Mouse (Mus musculus) limb, embryonic 14.5 days (tissue): Measurements from ENCODE around the gene Ptpn22. TPM values are rescaled to one million over a fixed set of nuclear protein-coding genes. Genes with fewer than 3 reads are reported as not detected.
"Not testable (repeated sequence)": the region's sequence is repeated elsewhere in the genome, so short reads cannot be mapped to it uniquely, and the experiment has no call there.

Experiments
- ATAC-seq: fragments of 200-750 bp; cut with Nextera tagmentation; 2 replicates; pipeline ENCODE4 v1.8.0; 2017; ENCODE audit warnings: low read depth, moderate number of reproducible peaks, moderate TSS enrichment; ENCODE audit not compliant: low FRiP score
- DNase-seq: peaks from one replicate; pipeline ENCODE4 v3.0.0-alpha.2; 2015; ENCODE audit warnings: low spot score
- H3K27ac ChIP-seq: fragments of 300-500 bp; sonication (generic); replicated peaks from 2 replicates; pipeline ENCODE4 v1.5.1; 2014; ENCODE audit warnings: low read depth, mild to moderate bottlenecking, low read length, moderate library complexity, mixed read lengths
- H3K27me3 ChIP-seq: fragments of 300-500 bp; sonication (generic); 2 replicates; pipeline ENCODE4 v1.6.1; 2014; ENCODE audit warnings: low read length, mixed read lengths; ENCODE audit not compliant: control insufficient read depth, insufficient read depth
- H3K36me3 ChIP-seq: fragments of 300-500 bp; sonication (generic); 2 replicates; pipeline ENCODE4 v1.6.1; 2014; ENCODE audit warnings: mild to moderate bottlenecking, low read length, moderate library complexity, mixed read lengths; ENCODE audit not compliant: control insufficient read depth, insufficient read depth
- H3K4me1 ChIP-seq: fragments of 300-500 bp; sonication (generic); 2 replicates; pipeline ENCODE4 v1.6.1; 2014; ENCODE audit warnings: antibody characterized with exemption, low read length, mixed read lengths; ENCODE audit not compliant: control insufficient read depth, insufficient read depth
- H3K4me2 ChIP-seq: fragments of 300-500 bp; sonication (generic); replicated peaks from 2 replicates; pipeline ENCODE4 v1.6.1; 2014; ENCODE audit warnings: low read depth, mild to moderate bottlenecking, low read length, moderate library complexity; ENCODE audit not compliant: severe bottlenecking
- H3K4me3 ChIP-seq: fragments of 300-500 bp; sonication (generic); replicated peaks from 2 replicates; pipeline ENCODE4 v1.5.1; 2014; ENCODE audit warnings: low read length
- H3K9ac ChIP-seq: fragments of 300-500 bp; sonication (generic); 2 replicates; pipeline ENCODE4 v1.6.1; 2014; ENCODE audit warnings: mild to moderate bottlenecking, low read depth, low read length, moderate library complexity; ENCODE audit not compliant: severe bottlenecking
- H3K9me3 ChIP-seq: fragments of 300-500 bp; sonication (generic); 2 replicates; pipeline ENCODE4 v1.6.1; 2016; ENCODE audit warnings: low read length; ENCODE audit not compliant: control insufficient read depth
- POLR2A ChIP-seq: fragments of 200-500 bp; IDR thresholded peaks from 2 replicates; pipeline ENCODE4 v1.8.0; 2012; ENCODE audit warnings: inconsistent platforms, mild to moderate bottlenecking, moderate library complexity, borderline replicate concordance; ENCODE audit not compliant: insufficient read depth, insufficient read length; ENCODE audit errors: extremely low read depth
- WGBS: fragments of 180-500 bp; shearing (Covaris S2); extraction: QIAGEN DNeasy Blood & Tissue Kit; methylation state at CpG from one replicate; pipeline ENCODE4 v1.1.7; 2014; 5-methylcytosine and 5-hydroxymethylcytosine counted together
- polyA plus RNA-seq, 2 experiments: library from polyadenylated mRNA; depleted of rRNA in 1 of 2; stranded (reverse) in 1 of 2; unstranded in 1 of 2; fragments of >200 nt; fragmentation: Nextera tagmentation in 1 of 2; extraction: Ambion mirVana in 1 of 2; gene quantifications; 2 replicates each; pipeline versions ENCODE4 v1.2.1 to v1.2.3; 2012 to 2014

The Ptpn22 gene
- polyA plus RNA-seq, 2 experiments, result 0.47 to 1.1 TPM

GRCm38 (mm10) chr3:103836453-103836852, 23.1 kb upstream of the Ptpn22 start:
- DNase-seq (no peak), ATAC-seq (no peak)
- 91% methylated on average over 5 of the region's 5 CpGs for WGBS
- no peak overlapping the region for H3K4me2 ChIP-seq
- no peaks in the 10 kb centered on the region for H3K4me1 ChIP-seq
- H3K27ac ChIP-seq, result no peak overlapping the region
- H3K9ac ChIP-seq, result no peak overlapping the region
- H3K36me3 ChIP-seq, result no peaks in the 10 kb centered on the region
- no peaks in the 10 kb centered on the region for H3K9me3 ChIP-seq
- H3K27me3 ChIP-seq, result no peaks in the 10 kb centered on the region
- no peak overlapping the region for H3K4me3 ChIP-seq
- no peak for TF ChIP-seq POLR2A

GRCm38 (mm10) chr3:103839711-103840110, 19.9 kb upstream of the Ptpn22 start:
- no peak overlapping the region for H3K9ac ChIP-seq
- DNase-seq (no peak), ATAC-seq (no peak)
- 89% methylated on average over 6 of the region's 6 CpGs for WGBS
- no peaks in the 10 kb centered on the region for H3K27me3 ChIP-seq
- H3K36me3 ChIP-seq, result no peaks in the 10 kb centered on the region
- no peaks in the 10 kb centered on the region for H3K4me1 ChIP-seq
- H3K4me2 ChIP-seq, result no peak overlapping the region
- TF ChIP-seq POLR2A, result no peak
- no peak overlapping the region for H3K27ac ChIP-seq
- no peak overlapping the region for H3K4me3 ChIP-seq
- H3K9me3 ChIP-seq, result no peaks in the 10 kb centered on the region

DNA sequence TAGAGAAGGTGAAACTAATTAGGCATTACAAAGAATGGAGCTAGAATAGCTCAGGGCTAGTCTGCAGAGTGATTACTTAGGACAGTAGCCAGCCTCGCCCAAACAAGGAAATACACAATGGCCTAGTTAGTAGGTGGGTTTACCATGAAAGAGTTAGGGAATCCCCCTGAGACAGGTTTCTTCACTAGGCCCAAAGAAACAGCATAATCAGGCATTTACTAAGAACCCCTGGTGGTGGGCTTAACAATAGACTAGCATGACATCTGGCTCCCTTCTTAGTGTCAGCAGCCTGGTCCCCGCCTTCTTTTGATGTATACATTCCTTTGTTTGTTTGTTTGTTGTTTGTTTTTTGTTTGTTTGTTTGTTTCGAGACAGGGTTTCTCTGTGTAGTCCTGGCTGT, 19.4 kb upstream of the Ptpn22 start:
- not testable (repeated sequence) for H3K4me2 ChIP-seq, H3K27ac ChIP-seq, ATAC-seq, H3K9me3 ChIP-seq, DNase-seq, H3K27me3 ChIP-seq, H3K4me1 ChIP-seq, H3K36me3 ChIP-seq, H3K4me3 ChIP-seq, H3K9ac ChIP-seq
- 88% methylated on average over 3 of the region's 3 CpGs for WGBS

GRCm38 (mm10) chr3:103840946-103841345, 18.6 kb upstream of the Ptpn22 start:
- not testable (repeated sequence) for H3K4me2 ChIP-seq, DNase-seq
- 79% methylated on average over 7 of the region's 7 CpGs for WGBS

GRCm38 (mm10) chr3:103850644-103851363, 8.8 kb upstream of the Ptpn22 start:
- WGBS, result 76% methylated on average over 9 of the region's 9 CpGs
- Histone ChIP-seq H3K9me3 (no peaks in the 10 kb centered on the region), H3K4me2 (no peak overlapping the region), H3K27ac (no peak overlapping the region), H3K4me3 (no peak overlapping the region), H3K9ac (no peak overlapping the region), H3K36me3 (no peaks in the 10 kb centered on the region), H3K27me3 (no peaks in the 10 kb centered on the region), H3K4me1 (no peaks in the 10 kb centered on the region)
- ATAC-seq (no peak), DNase-seq (no peak)
- no peak for TF ChIP-seq POLR2A

More at GRCm38 (mm10) chr3:103840946-103841345, 18.6 kb upstream of the Ptpn22 start:
- not testable (repeated sequence) for H3K4me3 ChIP-seq, H3K9ac ChIP-seq, H3K4me1 ChIP-seq, H3K9me3 ChIP-seq, H3K36me3 ChIP-seq, ATAC-seq, H3K27ac ChIP-seq, H3K27me3 ChIP-seq

- Histone ChIP-seq H3K4me2 (no peak overlapping the region), H3K4me1 (no peaks in the 10 kb centered on the region), H3K36me3 (no peaks in the 10 kb centered on the region), H3K27ac (no peak overlapping the region), H3K9me3 (no peaks in the 10 kb centered on the region), H3K4me3 (no peak overlapping the region), H3K27me3 (no peaks in the 10 kb centered on the region), H3K9ac (no peak overlapping the region)
- DNase-seq (no peak), ATAC-seq (no peak)
- WGBS, result 70% methylated on average over 6 of the region's 6 CpGs
- TF ChIP-seq POLR2A, result no peak
Observed at GRCm38 (mm10) chr3:103851481-103851880, 8.1 kb upstream of the Ptpn22 start.
